Mouse (Mus musculus) lung, postnatal 0 days (tissue): ENCODE measurements around the gene Nim1k. TPM values are rescaled to one million over a fixed set of nuclear protein-coding genes. Genes with fewer than 3 reads are reported as not detected.
"Not testable (repeated sequence)": the region's sequence is repeated elsewhere in the genome, so short reads cannot be mapped to it uniquely, and the experiment has no call there.

ENCODE experiments used
- ATAC-seq: fragments of 200-750 bp; cut with Nextera tagmentation; 2 replicates; pipeline ENCODE4 v1.8.0; 2017; ENCODE audit warnings: moderate library complexity
- DNase-seq: peaks from one replicate; pipeline ENCODE4 v3.0.0-alpha.2; 2016; ENCODE audit warnings: low spot score
- H3K27ac ChIP-seq: fragments of 300-500 bp; sonication (generic); 2 replicates; pipeline ENCODE4 v1.5.1; 2014; ENCODE audit warnings: antibody characterized with exemption, mild to moderate bottlenecking, low read length, mixed read lengths
- H3K27me3 ChIP-seq: fragments of 300-500 bp; sonication (generic); replicated peaks from 2 replicates; pipeline ENCODE4 v1.6.1; 2014; ENCODE audit warnings: low read length, mixed read lengths; ENCODE audit not compliant: insufficient read depth
- H3K36me3 ChIP-seq: fragments of 300-500 bp; sonication (generic); 2 replicates; pipeline ENCODE4 v1.6.1; 2014; ENCODE audit warnings: low read length, mixed read lengths; ENCODE audit not compliant: insufficient read depth
- H3K4me1 ChIP-seq: fragments of 300-500 bp; sonication (generic); 2 replicates; pipeline ENCODE4 v1.6.1; 2014; ENCODE audit warnings: antibody characterized with exemption, low read depth, low read length, mixed read lengths; ENCODE audit not compliant: insufficient read depth
- H3K4me2 ChIP-seq: fragments of 300-500 bp; sonication (generic); replicated peaks from 2 replicates; pipeline ENCODE4 v1.6.1; 2014; ENCODE audit warnings: low read depth, mild to moderate bottlenecking, low read length, moderate library complexity, mixed read lengths
- H3K4me3 ChIP-seq: fragments of 300-500 bp; sonication (generic); 2 replicates; pipeline ENCODE4 v1.5.1; 2014; ENCODE audit warnings: low read depth, low read length
- H3K9ac ChIP-seq: fragments of 300-500 bp; sonication (generic); replicated peaks from 2 replicates; pipeline ENCODE4 v1.6.1; 2014; ENCODE audit warnings: low read depth, mild to moderate bottlenecking
- H3K9me3 ChIP-seq: fragments of 300-500 bp; sonication (generic); 2 replicates; pipeline ENCODE4 v1.6.1; 2016; ENCODE audit warnings: low read length, mixed read lengths
- CTCF ChIP-seq: IDR thresholded peaks from 2 replicates; pipeline ENCODE4 v1.5.1; 2016; ENCODE audit warnings: antibody characterized with exemption, mild to moderate bottlenecking
- EP300 ChIP-seq: IDR thresholded peaks from 2 replicates; pipeline ENCODE4 v1.6.1; 2016; ENCODE audit warnings: antibody characterized with exemption, mild to moderate bottlenecking, control low read depth
- WGBS: fragments of 180-500 bp; shearing (Covaris S2); extraction: QIAGEN DNeasy Blood & Tissue Kit; methylation state at CpG from one replicate; pipeline ENCODE4 v1.1.7; 2014; 5-methylcytosine and 5-hydroxymethylcytosine counted together
- polyA plus RNA-seq: library from polyadenylated mRNA; unstranded; fragments of >200 nt; fragmentation: Nextera tagmentation; extraction: Ambion mirVana; gene quantifications from 2 replicates; pipeline ENCODE4 v1.2.1, GENCODE M21; 2015

The Nim1k gene
- polyA plus RNA-seq, 1 experiment from 2014 or later = 0.76 TPM

GRCm38 (mm10) chr13:119708941-119709340, 46.7 kb downstream of the Nim1k start:
- Histone ChIP-seq H3K4me3 (no peak overlapping the region), H3K9ac (no peak overlapping the region), H3K9me3 (no peaks in the 10 kb centered on the region), H3K4me1 (no peaks in the 10 kb centered on the region; the same call in 1 of the 2 replicates), H3K27me3 (no peaks in the 10 kb centered on the region), H3K4me2 (no peak overlapping the region), H3K36me3 (peaks cover 20% of the 10 kb centered on the region; the same call in 1 of the 2 replicates), H3K27ac (peak overlapping the region; percentile 38; the same call in 1 of the 2 replicates)
- whole genome bisulfite sequencing = 59% methylated on average over 5 of the region's 5 CpGs
- TF ChIP-seq CTCF (no peak), EP300 (no peak)
- DNase-seq (peak; percentile 12), ATAC-seq (no peak)

DNA sequence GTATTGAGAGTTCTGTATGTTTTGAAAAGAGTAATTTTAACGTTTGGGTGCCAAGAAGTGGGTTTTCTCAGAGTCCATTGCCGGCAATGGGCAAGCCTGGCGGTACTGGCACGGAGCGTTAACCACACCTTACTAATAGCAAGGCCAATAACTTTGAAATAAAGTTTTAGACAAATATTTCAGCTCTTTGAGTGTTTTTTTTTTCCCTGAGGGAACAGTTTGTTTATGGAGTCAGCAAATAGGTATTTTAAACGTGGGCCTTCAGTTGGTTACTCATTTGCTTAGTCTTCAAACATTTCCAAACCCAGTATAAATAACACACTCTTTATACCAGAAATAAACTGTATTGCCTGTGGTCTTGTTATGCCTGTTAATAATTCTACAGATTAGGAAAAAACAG, 47.8 kb downstream of the Nim1k start:
- 69% methylated on average over 6 of the region's 6 CpGs for WGBS
- Histone ChIP-seq H3K36me3 (peaks cover 20% of the 10 kb centered on the region; the same call in 1 of the 2 replicates), H3K9ac (no peak overlapping the region), H3K9me3 (no peaks in the 10 kb centered on the region), H3K4me3 (no peak overlapping the region), H3K27me3 (no peaks in the 10 kb centered on the region), H3K4me1 (no peaks in the 10 kb centered on the region; the same call in 1 of the 2 replicates), H3K27ac (no peak overlapping the region; the same call in 1 of the 2 replicates), H3K4me2 (no peak overlapping the region)
- DNase-seq = peak; percentile 40
- no peak for TF ChIP-seq EP300
- TF ChIP-seq CTCF = no peak
- no peak for ATAC-seq

DNA sequence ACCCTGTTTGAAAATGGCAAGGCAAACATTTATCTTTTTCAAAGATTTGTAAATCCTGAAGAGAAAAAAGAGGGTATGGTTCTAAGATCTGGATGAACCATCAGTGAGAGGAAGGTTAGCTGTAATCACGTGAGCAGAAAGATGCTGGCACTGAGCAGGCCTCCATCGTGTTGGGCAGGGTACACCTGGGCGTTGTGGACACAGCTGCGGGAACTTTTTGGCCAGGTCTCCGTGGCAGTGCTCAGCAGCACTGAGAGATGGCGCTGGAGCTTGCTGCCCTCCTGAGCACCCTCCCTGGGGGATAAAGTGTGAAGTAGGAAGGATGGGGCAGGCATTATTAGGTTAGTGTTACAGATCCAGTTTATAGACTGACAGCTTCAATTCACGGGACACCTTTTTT, 48.7 kb downstream of the Nim1k start:
- H3K4me2 ChIP-seq = no peak overlapping the region

DNA sequence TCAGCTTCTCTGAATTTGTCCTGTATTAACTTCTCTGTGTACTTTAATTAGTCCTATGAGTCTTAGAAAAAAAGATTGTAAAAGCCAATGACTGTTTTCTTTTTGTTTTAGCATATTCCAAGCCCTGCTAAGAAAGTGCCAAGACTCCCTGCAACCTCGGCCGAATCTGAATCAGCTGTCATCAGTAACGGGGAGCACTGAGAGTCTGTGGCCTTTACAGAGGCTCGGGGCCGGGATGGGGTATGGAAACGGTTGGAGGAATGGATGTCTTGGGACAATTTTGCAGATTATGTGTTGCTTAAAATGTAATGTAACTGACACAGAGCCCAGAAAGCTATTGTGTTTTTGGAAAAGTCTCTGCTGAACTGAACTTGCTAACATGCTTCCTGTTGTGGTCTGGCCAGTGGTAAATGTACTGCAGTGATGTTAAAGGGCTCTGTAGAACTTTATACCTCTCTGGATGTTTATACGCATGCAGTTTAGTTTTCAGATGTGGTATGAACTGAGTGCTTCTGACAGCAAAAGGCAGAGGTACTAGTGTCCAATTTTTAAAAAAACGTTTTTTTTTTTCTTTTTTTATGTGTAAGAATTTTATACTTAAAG, 49.3 kb downstream of the Nim1k start:
- H3K36me3 ChIP-seq = peaks cover 20% of the 10 kb centered on the region; the same call in 1 of the 2 replicates
- H3K4me3 ChIP-seq, DNase-seq, ATAC-seq, H3K27me3 ChIP-seq, H3K9ac ChIP-seq, H3K27ac ChIP-seq, H3K9me3 ChIP-seq, H3K4me1 ChIP-seq, H3K4me2 ChIP-seq: not testable (repeated sequence)
- WGBS = 84% methylated on average over 7 of the region's 8 CpGs

More for the DNA sequence above, 48.7 kb downstream of the Nim1k start:
- TF ChIP-seq CTCF = no peak
- TF ChIP-seq EP300 = no peak
- Histone ChIP-seq H3K27me3 (no peaks in the 10 kb centered on the region), H3K9me3 (no peaks in the 10 kb centered on the region), H3K4me3 (no peak overlapping the region), H3K27ac (no peak overlapping the region), H3K9ac (no peak overlapping the region), H3K36me3 (peaks cover 20% of the 10 kb centered on the region; the same call in 1 of the 2 replicates), H3K4me1 (no peaks in the 10 kb centered on the region; the same call in 1 of the 2 replicates)
- no peak for ATAC-seq
- WGBS = 58% methylated on average over 7 of the region's 7 CpGs
- DNase-seq = no peak

DNA sequence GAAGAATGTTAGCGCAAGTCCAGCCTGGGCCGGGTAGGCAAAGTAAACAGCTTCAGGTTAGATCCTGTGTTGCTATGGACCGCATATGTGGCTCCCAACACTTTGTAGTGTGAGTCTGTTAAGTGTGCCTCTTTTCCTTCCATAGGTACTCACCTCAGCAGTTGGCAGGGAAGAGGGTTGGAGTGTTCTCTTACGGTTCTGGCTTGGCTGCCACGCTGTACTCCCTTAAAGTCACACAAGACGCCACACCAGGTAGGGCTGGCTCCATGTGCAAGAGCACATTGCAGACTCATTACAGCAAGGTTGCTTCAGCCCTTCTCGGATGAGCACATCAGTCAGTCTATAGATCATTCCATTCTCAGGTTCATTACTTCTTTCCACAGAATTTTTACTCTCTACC, 51.4 kb downstream of the Nim1k start:
- Histone ChIP-seq H3K36me3 (peaks cover 32% of the 10 kb centered on the region), H3K27ac (no peak overlapping the region), H3K9ac (no peak overlapping the region), H3K4me3 (no peak overlapping the region), H3K4me2 (no peak overlapping the region), H3K27me3 (no peaks in the 10 kb centered on the region), H3K9me3 (no peaks in the 10 kb centered on the region), H3K4me1 (no peaks in the 10 kb centered on the region; the same call in 1 of the 2 replicates)
- 70% methylated on average over 7 of the region's 7 CpGs for WGBS
- TF ChIP-seq CTCF = no peak
- no peak for TF ChIP-seq EP300
- ATAC-seq (peak; percentile 57), DNase-seq (peak; percentile 13)

GRCm38 (mm10) chr13:119698436-119698835, 57.2 kb downstream of the Nim1k start:
- H3K36me3 ChIP-seq = peaks cover 12% of the 10 kb centered on the region; the same call in 1 of the 2 replicates
- no peaks in the 10 kb centered on the region for H3K4me1 ChIP-seq
- TF ChIP-seq EP300 = no peak
- no peak for TF ChIP-seq CTCF
- DNase-seq (no peak), ATAC-seq (no peak)
- 80% methylated on average over 4 of the region's 4 CpGs for WGBS
- no peak overlapping the region for H3K9ac ChIP-seq
- no peaks in the 10 kb centered on the region for H3K27me3 ChIP-seq
- no peak overlapping the region for H3K27ac ChIP-seq
- H3K4me2 ChIP-seq = no peak overlapping the region
- H3K9me3 ChIP-seq = no peaks in the 10 kb centered on the region
- H3K4me3 ChIP-seq = no peak overlapping the region
